ENCODE assay signal across 8 mouse cellular contexts in genomic region chr10:127621191-127622056, GRCm38 (mm10). TPM values are rescaled to one million over a fixed set of nuclear protein-coding genes. Genes with fewer than 3 reads are reported as not detected.
DNase-seq lines count a peak whose midpoint lies in the region; ATAC-seq and TF ChIP-seq lines count a peak whose summit lies in the region.

No protein-coding gene starts in this region.

- no peaks in the 10 kb centered on the region for H3K9me3 ChIP-seq in hindbrain, postnatal 0 days (ENCODE audit: low read length)

- H3K27me3 ChIP-seq in hindbrain, postnatal 0 days (ENCODE audit: insufficient read depth, low read length): no peaks in the 10 kb centered on the region

- H3K9ac ChIP-seq in hindbrain, postnatal 0 days (replicated peaks; ENCODE audit: low read length): peak overlapping the region; percentile 96

- WGBS in hindbrain, postnatal 0 days: 1% methylated on average over 29 of the region's 39 CpGs

- TF ChIP-seq CTCF in gastrocnemius, adult 2 months (IDR thresholded peaks at IDR 0.05): no peak
- no peak for TF ChIP-seq CTCF in hindbrain, postnatal 0 days (IDR thresholded peaks at IDR 0.05; ENCODE audit: low read depth)

- intact Hi-C loops in gastrocnemius, adult 2 months (cut with DNase I): loop anchor here (1.0 to 2.0 kb wide), 2 partner anchors 45 to 52 kb away; no protein-coding TSS in a partner anchor
- intact Hi-C loops in left cerebral cortex, postnatal 10 days (cut with DNase I): loop anchor here (5.0 kb wide), 1 partner anchor 44 kb away; no protein-coding TSS in a partner anchor

- H3K4me3 ChIP-seq in gastrocnemius, adult 2 months: peak overlapping the region; percentile 78
- H3K4me3 ChIP-seq in hindbrain, postnatal 0 days (ENCODE audit: low read length): peak overlapping the region; percentile 63

- H3K36me3 ChIP-seq in hindbrain, postnatal 0 days (ENCODE audit: insufficient read depth, low read length): no peaks in the 10 kb centered on the region

- DNase-seq in ZHBTc4 (ENCODE audit: low read depth, low spot score): peak; percentile 96
- DNase-seq in gastrocnemius, adult 2 months: peak; percentile 97
- peak; percentile 94 for DNase-seq in hindbrain, postnatal 0 days (ENCODE audit: low spot score)
- DNase-seq in left cerebral cortex, postnatal 10 days (ENCODE audit: extremely low spot score in 1 of 2, low spot score in 2 of 2): peak; percentile 86 to 93
- DNase-seq in right cerebral cortex, postnatal 25 days: peak; percentile 89

- H3K27ac ChIP-seq in gastrocnemius, adult 2 months: peak overlapping the region; percentile 98
- H3K27ac ChIP-seq in hindbrain, postnatal 0 days: peak overlapping the region; percentile 87

- H3K4me2 ChIP-seq in hindbrain, postnatal 0 days (ENCODE audit: low read depth, low read length): peak overlapping the region; percentile 93

- ATAC-seq in common myeloid progenitor, adult 5-6 weeks (replicated peaks; ENCODE audit: low read depth, poor library complexity, severe bottlenecking): peak; percentile 74
- peak; percentile 76 for ATAC-seq in hindbrain, postnatal 0 days
- ATAC-seq in megakaryocyte progenitor cell, adult 5-6 weeks (replicated peaks; ENCODE audit: poor library complexity): peak; percentile 63
- no peak for ATAC-seq in activated CD4-positive, CD25-positive, alpha-beta regulatory T cell, adult 4 months

- H3K4me1 ChIP-seq in hindbrain, postnatal 0 days (ENCODE audit: insufficient read depth, low read length): peaks cover 25% of the 10 kb centered on the region

RNA-seq across cellular contexts. Expression of gene Lrp1, which starts 0.5 kb away (rescaled TPM):
- total RNA-seq in common myeloid progenitor, adult 5-6 weeks (2017): 0.97 and 3.2 TPM in 2 replicates
- total RNA-seq in gastrocnemius, adult 2 months (2021): 10 to 100 TPM; 34.6 to 71.3 TPM
- total RNA-seq in hindbrain, postnatal 0 days (2014; rRNA removed): 245 TPM in 2 replicates
- polyA plus RNA-seq in hindbrain, postnatal 0 days (2015; fragmentation: Nextera tagmentation; extraction: Ambion mirVana): 73.7 and 75.5 TPM in 2 replicates
- 100 to 1,000 TPM; 264 to 283 TPM for total RNA-seq in left cerebral cortex, postnatal 10 days (2021)
- 9.8 and 10.0 TPM in 2 replicates for total RNA-seq in megakaryocyte progenitor cell, adult 5-6 weeks (2015)
- total RNA-seq in megakaryocyte progenitor cell, adult 5-6 weeks (2017): 4.5 and 7.3 TPM in 2 replicates
- polyA plus RNA-seq in activated CD4-positive, CD25-positive, alpha-beta regulatory T cell, adult 4 months (2017; shearing (Covaris generic)): under 1 TPM in 1 of 2 experiments, not detected in 1; 0.57 TPM

RNA-seq across cellular contexts. Expression of gene Stat6, which starts 21.4 kb away (rescaled TPM):
- 33.1 and 48.3 TPM in 2 replicates for total RNA-seq in common myeloid progenitor, adult 5-6 weeks (2017)
- 10 to 100 TPM; 17.1 to 18.9 TPM for total RNA-seq in gastrocnemius, adult 2 months (2021)
- 5.3 and 9.5 TPM in 2 replicates for total RNA-seq in hindbrain, postnatal 0 days (2014; rRNA removed)
- polyA plus RNA-seq in hindbrain, postnatal 0 days (2015; fragmentation: Nextera tagmentation; extraction: Ambion mirVana): 4.7 and 5.3 TPM in 2 replicates
- 10 to 100 TPM in 1 of 2 experiments, 1 to 10 TPM in 1; 9.4 to 10.2 TPM for total RNA-seq in left cerebral cortex, postnatal 10 days (2021)
- 27.3 and 29.6 TPM in 2 replicates for total RNA-seq in megakaryocyte progenitor cell, adult 5-6 weeks (2015)
- total RNA-seq in megakaryocyte progenitor cell, adult 5-6 weeks (2017): 38.9 and 42.7 TPM in 2 replicates
- polyA plus RNA-seq in activated CD4-positive, CD25-positive, alpha-beta regulatory T cell, adult 4 months (2017; shearing (Covaris generic)): 100 to 1,000 TPM; 119 to 157 TPM

RNA-seq across cellular contexts. Expression of gene Nemp1, which starts 45.3 kb away (rescaled TPM):
- 20.8 and 22.6 TPM in 2 replicates for total RNA-seq in common myeloid progenitor, adult 5-6 weeks (2017)
- 1 to 10 TPM; 1.5 to 2.1 TPM for total RNA-seq in gastrocnemius, adult 2 months (2021)
- total RNA-seq in hindbrain, postnatal 0 days (2014; rRNA removed): 2.8 and 4.1 TPM in 2 replicates
- 2.2 and 3.0 TPM in 2 replicates for polyA plus RNA-seq in hindbrain, postnatal 0 days (2015; fragmentation: Nextera tagmentation; extraction: Ambion mirVana)
- 1 to 10 TPM; 3.4 to 4.4 TPM for total RNA-seq in left cerebral cortex, postnatal 10 days (2021)
- 15.7 and 19.8 TPM in 2 replicates for total RNA-seq in megakaryocyte progenitor cell, adult 5-6 weeks (2015)
- 17.8 and 25.3 TPM in 2 replicates for total RNA-seq in megakaryocyte progenitor cell, adult 5-6 weeks (2017)
- 1 to 10 TPM; 4.7 to 5.8 TPM for polyA plus RNA-seq in activated CD4-positive, CD25-positive, alpha-beta regulatory T cell, adult 4 months (2017; shearing (Covaris generic))

RNA-seq across cellular contexts. Expression of gene Nab2, which starts 46.9 kb away (rescaled TPM):
- 5.7 and 6.8 TPM in 2 replicates for total RNA-seq in common myeloid progenitor, adult 5-6 weeks (2017)
- total RNA-seq in gastrocnemius, adult 2 months (2021): 1 to 10 TPM; 2.8 to 3.2 TPM
- 3.5 and 4.1 TPM in 2 replicates for total RNA-seq in hindbrain, postnatal 0 days (2014; rRNA removed)
- 1.1 and 1.6 TPM in 2 replicates for polyA plus RNA-seq in hindbrain, postnatal 0 days (2015; fragmentation: Nextera tagmentation; extraction: Ambion mirVana)
- 10 to 100 TPM; 28.5 to 32.1 TPM for total RNA-seq in left cerebral cortex, postnatal 10 days (2021)
- total RNA-seq in megakaryocyte progenitor cell, adult 5-6 weeks (2015): 2.4 and 2.6 TPM in 2 replicates
- total RNA-seq in megakaryocyte progenitor cell, adult 5-6 weeks (2017): 3.4 and 5.2 TPM in 2 replicates
- polyA plus RNA-seq in activated CD4-positive, CD25-positive, alpha-beta regulatory T cell, adult 4 months (2017; shearing (Covaris generic)): 10 to 100 TPM in 1 of 2 experiments, 1 to 10 TPM in 1; 7.4 to 10.2 TPM
